Mouse (Mus musculus): Measurements from ENCODE around the gene Pfn4.
"Not testable (repeated sequence)": the region's sequence is repeated elsewhere in the genome, so short reads cannot be mapped to it uniquely, and the experiment has no call there.

The Pfn4 gene

GRCm38 (mm10) chr12:4788128-4788527, 19.3 kb downstream of the Pfn4 start:
- not testable (repeated sequence) for DNase-seq

- DNase-seq = peak; percentile 24 to 32
Observed at GRCm38 (mm10) chr12:4793718-4794117, 24.9 kb downstream of the Pfn4 start.

- not testable (repeated sequence) for DNase-seq
Observed at GRCm38 (mm10) chr12:4797471-4797870, 28.6 kb downstream of the Pfn4 start.

- DNase-seq = no peak
Observed at GRCm38 (mm10) chr12:4811036-4811435, 42.2 kb downstream of the Pfn4 start.

GRCm38 (mm10) chr12:4811705-4812104, 42.9 kb downstream of the Pfn4 start:
- DNase-seq = no peak

GRCm38 (mm10) chr12:4813636-4814035, 44.8 kb downstream of the Pfn4 start:
- DNase-seq = no peak

GRCm38 (mm10) chr12:4816680-4817360, 48.0 kb downstream of the Pfn4 start:
- DNase-seq = no peak

GRCm38 (mm10) chr12:4817361-4818101, 48.7 kb downstream of the Pfn4 start, which contains the start of gene Sf3b6:
TSS of gene Sf3b6 (plus strand) at chr12:4817544.
- peak; percentile 99 for DNase-seq

GRCm38 (mm10) chr12:4827256-4827655, 58.4 kb downstream of the Pfn4 start:
- DNase-seq = no peak
